Mouse (Mus musculus) liver, postnatal 0 days (tissue): ENCODE data around the gene 2210407C18Rik.

Experiments
- CTCF ChIP-seq: sonication (generic); IDR thresholded peaks from 2 replicates; pipeline ENCODE4 v1.5.1; 2016; ENCODE audit warnings: antibody characterized with exemption, low read depth
- EP300 ChIP-seq: IDR thresholded peaks from 2 replicates; pipeline ENCODE4 v1.6.1; 2016; ENCODE audit warnings: antibody characterized with exemption, low read depth, mild to moderate bottlenecking

DNA sequence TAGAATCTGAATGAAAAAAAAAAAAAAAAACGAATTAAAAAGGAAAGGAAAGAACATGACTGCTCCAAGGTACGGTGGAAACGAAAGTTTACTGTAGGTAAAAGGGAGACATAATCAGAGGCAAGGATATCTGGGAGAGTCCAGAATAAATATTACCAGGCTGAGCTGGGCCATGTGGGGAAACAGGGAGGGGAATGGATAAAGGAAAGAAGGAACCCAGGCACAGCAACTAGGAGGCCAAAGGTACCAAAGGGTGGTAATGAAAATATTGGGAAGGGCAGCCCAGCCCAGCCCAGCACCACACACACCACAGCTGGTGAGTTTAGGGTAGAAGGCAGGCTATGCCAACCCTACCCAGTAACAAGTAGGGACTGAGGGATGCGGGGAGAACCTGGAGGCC lies 19.0 kb upstream of the 2210407C18Rik start:
- no peak for TF ChIP-seq EP300
- no peak for TF ChIP-seq CTCF
